In genomic region chr6:5442316-5443085, GRCm38 (mm10) we compare ENCODE assay signal across 8 mouse cellular contexts. TPM values are rescaled to one million over a fixed set of nuclear protein-coding genes. Genes with fewer than 3 reads are reported as not detected.
DNase-seq lines count a peak whose midpoint lies in the region; ATAC-seq lines count a peak whose summit lies in the region.

No protein-coding gene starts in this region.

- no peak overlapping the region for H3K9ac ChIP-seq in intestine, embryonic 16.5 days (ENCODE audit: low read depth, low read length)
- H3K9ac ChIP-seq in liver, embryonic 11.5 days (ENCODE audit: low read depth, low read length): no peak overlapping the region
- H3K9ac ChIP-seq in neural tube, embryonic 15.5 days (replicated peaks): no peak overlapping the region

- 0 out of 2 replicates have a peak, but pooled peaks cover 3% of the 10 kb centered on the region for H3K4me1 ChIP-seq in brown adipose tissue, adult 24 weeks (ENCODE audit: control insufficient read depth, insufficient read depth, insufficient read length, low read length)
- H3K4me1 ChIP-seq in intestine, embryonic 16.5 days (ENCODE audit: control insufficient read depth, insufficient read depth, low read length): peaks cover 4% of the 10 kb centered on the region; the same call in 1 of the 2 replicates
- H3K4me1 ChIP-seq in liver, embryonic 11.5 days (replicated peaks; ENCODE audit: control insufficient read depth, insufficient read depth, low read length): peaks cover 11% of the 10 kb centered on the region
- peaks cover 4% of the 10 kb centered on the region; the same call in 1 of the 2 replicates for H3K4me1 ChIP-seq in neural tube, embryonic 15.5 days

- peak; percentile 57 to 73 for DNase-seq in left cerebral cortex, adult 18-20 months (ENCODE audit: low spot score in 2 of 2)
- no peak for DNase-seq in left cerebral cortex, postnatal 4 days
- DNase-seq in gastrocnemius, postnatal 25 days: peak; percentile 70
- peak; percentile 59 for DNase-seq in liver, embryonic 11.5 days (ENCODE audit: low spot score)

- peak; percentile 91 for ATAC-seq in intestine, embryonic 16.5 days
- peak; percentile 92 for ATAC-seq in liver, embryonic 11.5 days (replicated peaks; ENCODE audit: low FRiP score)
- ATAC-seq in neural tube, embryonic 15.5 days (ENCODE audit: low FRiP score): no peak
- no peak for ATAC-seq in activated CD4-positive, CD25-positive, alpha-beta regulatory T cell, adult 4 months

- no peaks in the 10 kb centered on the region for H3K36me3 ChIP-seq in intestine, embryonic 16.5 days (ENCODE audit: control insufficient read depth, insufficient read depth, low read length)
- H3K36me3 ChIP-seq in liver, embryonic 11.5 days (ENCODE audit: control insufficient read depth, insufficient read depth, low read length): no peaks in the 10 kb centered on the region
- H3K36me3 ChIP-seq in neural tube, embryonic 15.5 days: no peaks in the 10 kb centered on the region

- H3K9me3 ChIP-seq in intestine, embryonic 16.5 days (ENCODE audit: control insufficient read depth, low read length): no peaks in the 10 kb centered on the region
- no peaks in the 10 kb centered on the region for H3K9me3 ChIP-seq in liver, embryonic 11.5 days (ENCODE audit: control insufficient read depth, low read length)
- H3K9me3 ChIP-seq in neural tube, embryonic 15.5 days (replicated peaks): no peaks in the 10 kb centered on the region

- 0 out of 2 replicates have a peak overlapping the region, but pooled peaks have one; percentile 9 for H3K4me2 ChIP-seq in intestine, embryonic 16.5 days (ENCODE audit: low read depth, low read length)
- H3K4me2 ChIP-seq in liver, embryonic 11.5 days: peak overlapping the region; percentile 27
- H3K4me2 ChIP-seq in neural tube, embryonic 15.5 days: peak overlapping the region; percentile 15

- intact Hi-C loops in left cerebral cortex, postnatal 4 days (cut with DNase I): no loop called here

- H3K27me3 ChIP-seq in intestine, embryonic 16.5 days (replicated peaks; ENCODE audit: control insufficient read depth, insufficient read depth, low read length): no peaks in the 10 kb centered on the region
- no peaks in the 10 kb centered on the region for H3K27me3 ChIP-seq in liver, embryonic 11.5 days (replicated peaks; ENCODE audit: control insufficient read depth, insufficient read depth, low read length)
- H3K27me3 ChIP-seq in neural tube, embryonic 15.5 days (replicated peaks): no peaks in the 10 kb centered on the region

- no peak overlapping the region; the same call in 1 of the 2 replicates for H3K4me3 ChIP-seq in brown adipose tissue, adult 24 weeks (ENCODE audit: insufficient read depth, low read depth, low read length)
- no peak overlapping the region for H3K4me3 ChIP-seq in intestine, embryonic 16.5 days (ENCODE audit: low read length)
- no peak overlapping the region for H3K4me3 ChIP-seq in liver, embryonic 11.5 days (ENCODE audit: low read depth, low read length)
- no peak overlapping the region for H3K4me3 ChIP-seq in neural tube, embryonic 15.5 days (replicated peaks)

- peak overlapping the region; percentile 94 for H3K27ac ChIP-seq in brown adipose tissue, adult 24 weeks (replicated peaks; ENCODE audit: low read depth, low read length)
- no peak overlapping the region for H3K27ac ChIP-seq in intestine, embryonic 16.5 days (ENCODE audit: low read length)
- no peak overlapping the region for H3K27ac ChIP-seq in liver, embryonic 11.5 days (ENCODE audit: low read depth, low read length)
- H3K27ac ChIP-seq in neural tube, embryonic 15.5 days (replicated peaks): no peak overlapping the region

- WGBS in intestine, embryonic 16.5 days: 12% methylated on average over 14 of the region's 14 CpGs
- 4% methylated on average over 12 of the region's 14 CpGs for WGBS in liver, embryonic 11.5 days
- WGBS in neural tube, embryonic 15.5 days: 21% methylated on average over 14 of the region's 14 CpGs

RNA-seq across cellular contexts. Expression of gene Pdk4, which starts 53.6 kb away (rescaled TPM):
- 10 to 100 TPM; 14.5 to 14.6 TPM for total RNA-seq in left cerebral cortex, adult 18-20 months (2021)
- total RNA-seq in left cerebral cortex, postnatal 4 days (2021): 1 to 10 TPM; 4.4 to 6.6 TPM
- 587 and 1,614 TPM in 2 replicates for polyA plus RNA-seq in brown adipose tissue, adult 24 weeks (2012; ENCODE audit: insufficient read depth, insufficient read length, missing spikeins)
- 1,000 to 10,000 TPM; 1,129 to 1,477 TPM for total RNA-seq in gastrocnemius, postnatal 25 days (2021)
- 3.5 and 3.6 TPM in 2 replicates for polyA plus RNA-seq in intestine, embryonic 16.5 days (2015; fragmentation: Nextera tagmentation; extraction: Ambion mirVana)
- 2.1 and 2.4 TPM in 2 replicates for polyA plus RNA-seq in liver, embryonic 11.5 days (2014; fragmentation: Nextera tagmentation; extraction: Ambion mirVana)
- polyA plus RNA-seq in neural tube, embryonic 15.5 days (2015; fragmentation: Nextera tagmentation; extraction: Ambion mirVana): 0.86 and 1.4 TPM in 2 replicates
- not detected for polyA plus RNA-seq in activated CD4-positive, CD25-positive, alpha-beta regulatory T cell, adult 4 months (2017; shearing (Covaris generic))

RNA-seq across cellular contexts. Expression of gene Asb4, which starts 59.3 kb away (rescaled TPM):
- 1 to 10 TPM in 1 of 2 experiments, under 1 TPM in 1; 0.94 to 1.6 TPM for total RNA-seq in left cerebral cortex, adult 18-20 months (2021)
- total RNA-seq in left cerebral cortex, postnatal 4 days (2021): 1 to 10 TPM; 1.9 to 2.6 TPM
- 0.95 and 1.6 TPM in 2 replicates for polyA plus RNA-seq in brown adipose tissue, adult 24 weeks (2012; ENCODE audit: insufficient read depth, insufficient read length, missing spikeins)
- 10 to 100 TPM in 1 of 2 experiments, 1 to 10 TPM in 1; 6.1 to 10.6 TPM for total RNA-seq in gastrocnemius, postnatal 25 days (2021)
- polyA plus RNA-seq in intestine, embryonic 16.5 days (2015; fragmentation: Nextera tagmentation; extraction: Ambion mirVana): 11.5 and 14.0 TPM in 2 replicates
- polyA plus RNA-seq in liver, embryonic 11.5 days (2014; fragmentation: Nextera tagmentation; extraction: Ambion mirVana): 100 and 109 TPM in 2 replicates
- 11.4 and 11.5 TPM in 2 replicates for polyA plus RNA-seq in neural tube, embryonic 15.5 days (2015; fragmentation: Nextera tagmentation; extraction: Ambion mirVana)
- polyA plus RNA-seq in activated CD4-positive, CD25-positive, alpha-beta regulatory T cell, adult 4 months (2017; shearing (Covaris generic)): not detected

Comparison
In these comparisons a context has a peak if more than half of its experiments do, and no peak if none do; other contexts are left out.
1. ATAC-seq: peak in intestine, embryonic 16.5 days (single experiment) and liver, embryonic 11.5 days (single experiment); none in neural tube, embryonic 15.5 days (single experiment) and activated CD4-positive, CD25-positive, alpha-beta regulatory T cell, adult 4 months (single experiment).
2. RNA of gene Pdk4, which starts 53.6 kb away (polyA plus RNA-seq): 587 to 1,614 TPM in brown adipose tissue, adult 24 weeks; 3.5 to 3.6 TPM in intestine, embryonic 16.5 days, 2.1 to 2.4 TPM in liver, embryonic 11.5 days, 0.86 to 1.4 TPM in neural tube, embryonic 15.5 days and not detected in activated CD4-positive, CD25-positive, alpha-beta regulatory T cell, adult 4 months; every median in the first group is over 100 times any median in the second.
3. Peak in every context shown above with its lines, with median percentiles within 50 percentile points of each other: H3K4me2 ChIP-seq.